23 mouse cellular contexts compared by ENCODE assay signal in genomic region chr12:71549336-71549735, GRCm38 (mm10).
A peak's percentile ranks its signal among the peaks of the same experiment; 100 is the strongest.
DNase-seq lines count a peak whose midpoint lies in the region; ATAC-seq and TF ChIP-seq lines count a peak whose summit lies in the region.
"Had no signal": no experiment of that assay in that cellular context is flagged by ENCODE, and none has a peak within 500 bp of the region (broad histone marks: within the 10 kb centered on the region; RNA-seq: fewer than 3 reads in every experiment).

No protein-coding gene starts in this region.

- TF ChIP-seq EP300 in lung, postnatal 0 days (IDR thresholded peaks at IDR 0.05): no peak

- no peak overlapping the region for H3K27ac ChIP-seq in lung, postnatal 0 days (ENCODE audit: low read length)
- H3K27ac ChIP-seq: forebrain, embryonic 10.5 days; heart, embryonic 15.5 days; hindbrain, embryonic 12.5 days; left cerebral cortex, adult 2 months; limb, embryonic 12.5 days; liver, embryonic 13.5 days; neural tube, embryonic 12.5 days had no signal

- no peak overlapping the region for H3K4me2 ChIP-seq in lung, postnatal 0 days (replicated peaks; ENCODE audit: low read depth, low read length)
- H3K4me2 ChIP-seq: heart, embryonic 15.5 days; hindbrain, embryonic 12.5 days; limb, embryonic 12.5 days; liver, embryonic 13.5 days; neural tube, embryonic 12.5 days had no signal

- peak; percentile 63 for DNase-seq in heart, adult 11 months
- no peak for DNase-seq in heart, postnatal 25 days (ENCODE audit: low spot score)
- peak; percentile 18 for DNase-seq in lung, postnatal 0 days (ENCODE audit: low spot score)
- no peak for DNase-seq in lung, adult 18-20 months
- DNase-seq in Muller cell, postnatal 12 days (ENCODE audit: inconsistent ontology term): peak; percentile 22
- peak; percentile 77 for DNase-seq in brain, embryonic 14.5 days (ENCODE audit: low read depth)
- DNase-seq in thymus, postnatal 36 days: no peak
- DNase-seq: adrenal gland, postnatal 14 days; cerebellum, adult 2 months; embryo, embryonic 11 days; gastrocnemius, postnatal 10 days; kidney, adult 9 months; layer of hippocampus, adult 9-11 months; liver, embryonic 13.5 days; spleen, adult 18-20 months; thymus, postnatal 25 days had no signal

- 28% methylated on average over 6 of the region's 6 CpGs for WGBS in lung, postnatal 0 days

- intact Hi-C loops in heart, postnatal 25 days (cut with DNase I): no loop called here

- no peaks in the 10 kb centered on the region for H3K27me3 ChIP-seq in lung, postnatal 0 days (replicated peaks; ENCODE audit: insufficient read depth, low read length)
- H3K27me3 ChIP-seq: heart, embryonic 15.5 days; hindbrain, embryonic 12.5 days; limb, embryonic 12.5 days; liver, embryonic 13.5 days; neural tube, embryonic 12.5 days; Patski had no signal

- H3K9me3 ChIP-seq in lung, postnatal 0 days (ENCODE audit: low read length): no peaks in the 10 kb centered on the region
- H3K9me3 ChIP-seq: forebrain, embryonic 10.5 days; heart, embryonic 15.5 days; hindbrain, embryonic 12.5 days; limb, embryonic 12.5 days; liver, embryonic 13.5 days; neural tube, embryonic 12.5 days had no signal

- no peaks in the 10 kb centered on the region for H3K36me3 ChIP-seq in lung, postnatal 0 days (ENCODE audit: insufficient read depth, low read length)
- H3K36me3 ChIP-seq: forebrain, embryonic 10.5 days; heart, embryonic 15.5 days; hindbrain, embryonic 12.5 days; limb, embryonic 12.5 days; liver, embryonic 13.5 days; neural tube, embryonic 12.5 days had no signal

- TF ChIP-seq POLR2A in brain, embryonic 14.5 days (IDR thresholded peaks at IDR 0.05; ENCODE audit: borderline replicate concordance, extremely low read depth, insufficient read depth, insufficient read length, poor library complexity, severe bottlenecking): no peak

- no peak for ATAC-seq in lung, postnatal 0 days
- ATAC-seq: Patski had no signal

- no peak overlapping the region for H3K9ac ChIP-seq in lung, postnatal 0 days (replicated peaks; ENCODE audit: low read depth)
- H3K9ac ChIP-seq: heart, embryonic 15.5 days; hindbrain, embryonic 12.5 days; limb, embryonic 12.5 days; liver, embryonic 13.5 days; neural tube, embryonic 12.5 days had no signal

- TF ChIP-seq CTCF in lung, postnatal 0 days (IDR thresholded peaks at IDR 0.05): no peak
- TF ChIP-seq CTCF in brain, embryonic 14.5 days (IDR thresholded peaks at IDR 0.05; ENCODE audit: borderline replicate concordance, extremely low read depth, insufficient read depth, insufficient read length): no peak

- no peaks in the 10 kb centered on the region for H3K4me1 ChIP-seq in lung, postnatal 0 days (ENCODE audit: insufficient read depth, low read depth, low read length)
- H3K4me1 ChIP-seq: liver, embryonic 13.5 days; neural tube, embryonic 12.5 days had no signal

- no peak overlapping the region for H3K4me3 ChIP-seq in lung, postnatal 0 days (ENCODE audit: low read depth, low read length)
- H3K4me3 ChIP-seq: forebrain, embryonic 10.5 days; heart, embryonic 15.5 days; hindbrain, embryonic 12.5 days; left cerebral cortex, adult 2 months; limb, embryonic 12.5 days; liver, embryonic 13.5 days; neural tube, embryonic 12.5 days had no signal

Comparison
In these comparisons a context has a peak if more than half of its experiments do, and no peak if none do; other contexts are left out.
1. DNase-seq: peak in heart, adult 11 months (single experiment), lung, postnatal 0 days (single experiment), Muller cell, postnatal 12 days (single experiment) and brain, embryonic 14.5 days (single experiment); none in heart, postnatal 25 days (single experiment), lung, adult 18-20 months (0 of 2) and thymus, postnatal 36 days (0 of 2).